Mouse (Mus musculus) frontal cortex, adult 2 months (tissue): ENCODE data around the gene Tspyl2. TPM values are rescaled to one million over a fixed set of nuclear protein-coding genes. Genes with fewer than 3 reads are reported as not detected.
"Not testable (repeated sequence)": the region's sequence is repeated elsewhere in the genome, so short reads cannot be mapped to it uniquely, and the experiment has no call there.

Source experiments
- DNase-seq, 2 experiments: peaks; one replicate each; pipeline ENCODE4 v3.0.0; 2022; ENCODE audit warnings: low spot score in 1 of 2; ENCODE audit errors: extremely low spot score in 1 of 2
- polyA plus RNA-seq: library from polyadenylated mRNA; depleted of rRNA; stranded (reverse); fragments of >200 nt; gene quantifications from 2 replicates; pipeline ENCODE4 v1.2.3, GENCODE M21; 2012; rRNA removed

Tspyl2 gene
- polyA plus RNA-seq, 1 experiment = 204 TPM

DNA sequence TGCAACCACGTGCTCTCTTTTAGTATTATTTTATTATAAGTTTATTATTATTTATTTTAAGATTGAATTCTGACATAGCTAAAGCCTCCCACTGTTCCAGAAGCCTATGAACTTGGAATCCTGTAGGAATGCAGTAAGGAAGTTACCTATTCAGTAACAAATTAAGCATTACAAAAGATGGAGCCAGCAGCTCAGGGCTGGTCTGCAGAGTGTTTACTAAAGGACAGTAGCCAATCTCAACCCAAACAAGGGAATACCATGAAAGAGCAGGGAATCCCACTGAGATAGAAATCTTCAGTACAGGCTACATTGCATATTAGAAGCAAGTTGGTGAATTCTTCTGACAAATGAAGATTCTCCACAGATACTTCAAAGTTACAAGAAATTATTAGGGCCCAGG is 55.2 kb downstream of the Tspyl2 start:
- DNase-seq = not testable (repeated sequence)

Other genes starting within 250 kb of the Tspyl2 start
- 54.6 and 62.1 TPM in 2 replicates for gene Iqsec2, start 198.2 kb downstream of the Tspyl2 start, polyA plus RNA-seq
- gene Kdm5c, start 109.4 kb downstream of the Tspyl2 start, polyA plus RNA-seq = 25.7 and 36.9 TPM in 2 replicates
- 31.2 and 38.7 TPM in 2 replicates for gene Kantr, start 14.9 kb downstream of the Tspyl2 start, polyA plus RNA-seq
- gene Gpr173, start 26.3 kb upstream of the Tspyl2 start, polyA plus RNA-seq = 8.9 and 10.4 TPM in 2 replicates
- not detected in 2 replicates for gene Cldn34a, start 220.9 kb upstream of the Tspyl2 start, polyA plus RNA-seq